In genomic region chr3:120747678-120748077, GRCm38 (mm10) we compare ENCODE assay signal across 9 mouse cellular contexts.
DNase-seq lines count a peak whose midpoint lies in the region; ATAC-seq and TF ChIP-seq lines count a peak whose summit lies in the region.
"Had no signal": no experiment of that assay in that cellular context is flagged by ENCODE, and none has a peak within 500 bp of the region (broad histone marks: within the 10 kb centered on the region; RNA-seq: fewer than 3 reads in every experiment).

No protein-coding gene starts in this region.

- no peak overlapping the region for H3K4me3 ChIP-seq in hindbrain, postnatal 0 days (ENCODE audit: low read length)
- no peak overlapping the region for H3K4me3 ChIP-seq in hindbrain, embryonic 13.5 days
- H3K4me3 ChIP-seq in thymus, adult 2 months (ENCODE audit: control insufficient read depth, insufficient read depth, low read length): no peak overlapping the region
- no peak overlapping the region for H3K4me3 ChIP-seq in stomach, postnatal 0 days (ENCODE audit: low read depth, low read length)
- H3K4me3 ChIP-seq in midbrain, embryonic 11.5 days (ENCODE audit: low read depth, low read length): no peak overlapping the region
- H3K4me3 ChIP-seq: myocyte had no signal

- no peaks in the 10 kb centered on the region for H3K4me1 ChIP-seq in hindbrain, postnatal 0 days (ENCODE audit: insufficient read depth, low read length)
- no peaks in the 10 kb centered on the region for H3K4me1 ChIP-seq in hindbrain, embryonic 13.5 days (replicated peaks)
- no peaks in the 10 kb centered on the region for H3K4me1 ChIP-seq in thymus, adult 2 months (replicated peaks; ENCODE audit: control insufficient read depth, insufficient read depth, low read length)
- H3K4me1 ChIP-seq in stomach, postnatal 0 days (replicated peaks; ENCODE audit: control insufficient read depth, insufficient read depth): no peaks in the 10 kb centered on the region
- no peaks in the 10 kb centered on the region for H3K4me1 ChIP-seq in midbrain, embryonic 11.5 days (ENCODE audit: control insufficient read depth, insufficient read depth, low read length)

- peak; percentile 54 for TF ChIP-seq CTCF in hindbrain, postnatal 0 days (IDR thresholded peaks at IDR 0.05; ENCODE audit: low read depth)
- no peak for TF ChIP-seq CTCF in thymus, adult 2 months (IDR thresholded peaks at IDR 0.05; ENCODE audit: borderline replicate concordance, control insufficient read depth, extremely low read depth, insufficient read depth, low read length, poor library complexity)
- peak; percentile 61 for TF ChIP-seq CTCF in stomach, postnatal 0 days (IDR thresholded peaks at IDR 0.05; ENCODE audit: low read depth)

- no peak overlapping the region for H3K9ac ChIP-seq in hindbrain, postnatal 0 days (replicated peaks; ENCODE audit: low read length)
- no peak overlapping the region for H3K9ac ChIP-seq in hindbrain, embryonic 13.5 days
- H3K9ac ChIP-seq in stomach, postnatal 0 days (ENCODE audit: low read length): no peak overlapping the region
- no peak overlapping the region for H3K9ac ChIP-seq in midbrain, embryonic 11.5 days (ENCODE audit: low read length)

- TF ChIP-seq EP300 in stomach, postnatal 0 days (optimal IDR thresholded peaks at IDR 0.05): no peak

- DNase-seq in hindbrain, postnatal 0 days (ENCODE audit: low spot score): no peak
- peak; percentile 3 for DNase-seq in thymus, adult 2 months
- DNase-seq in thymus, postnatal 10 days (ENCODE audit: low spot score in 2 of 2): no peak
- DNase-seq in c-Kit-positive CD71-positive TER-119-positive erythroid progenitor cells, embryonic 14.5 days (ENCODE audit: low spot score): peak; percentile 1
- peak; percentile 18 for DNase-seq in stomach, postnatal 0 days (ENCODE audit: low spot score)
- DNase-seq in layer of hippocampus, postnatal 10 days (ENCODE audit: low spot score in 2 of 2): no peak
- DNase-seq in midbrain, embryonic 11.5 days (ENCODE audit: low spot score, missing footprints): no peak

- WGBS in hindbrain, postnatal 0 days: 90% methylated on average over 4 of the region's 4 CpGs
- 87% methylated on average over 4 of the region's 4 CpGs for WGBS in hindbrain, embryonic 13.5 days
- WGBS in thymus, adult 2 months: 91% methylated on average over 4 of the region's 4 CpGs
- 92% methylated on average over 4 of the region's 4 CpGs for WGBS in stomach, postnatal 0 days
- WGBS in midbrain, embryonic 11.5 days: 89% methylated on average over 4 of the region's 4 CpGs

- H3K9me3 ChIP-seq in hindbrain, postnatal 0 days (ENCODE audit: low read length): no peaks in the 10 kb centered on the region
- H3K9me3 ChIP-seq in hindbrain, embryonic 13.5 days: no peaks in the 10 kb centered on the region
- no peaks in the 10 kb centered on the region for H3K9me3 ChIP-seq in stomach, postnatal 0 days (ENCODE audit: control insufficient read depth, low read length)
- H3K9me3 ChIP-seq in midbrain, embryonic 11.5 days (ENCODE audit: control insufficient read depth, low read length): peaks cover 2% of the 10 kb centered on the region; the same call in 1 of the 2 replicates

- no peaks in the 10 kb centered on the region for H3K27me3 ChIP-seq in hindbrain, postnatal 0 days (ENCODE audit: insufficient read depth, low read length)
- H3K27me3 ChIP-seq in hindbrain, embryonic 13.5 days: no peaks in the 10 kb centered on the region
- no peaks in the 10 kb centered on the region for H3K27me3 ChIP-seq in thymus, adult 2 months (ENCODE audit: control insufficient read depth, insufficient read depth, low read length)
- H3K27me3 ChIP-seq in stomach, postnatal 0 days (ENCODE audit: control insufficient read depth, insufficient read depth, low read length): no peaks in the 10 kb centered on the region
- no peaks in the 10 kb centered on the region for H3K27me3 ChIP-seq in midbrain, embryonic 11.5 days (ENCODE audit: control insufficient read depth, insufficient read depth, low read length)

- no peak for TF ChIP-seq POLR2A in thymus, adult 2 months (IDR thresholded peaks at IDR 0.05; ENCODE audit: control insufficient read depth, extremely low read depth, insufficient read depth, low read length, poor library complexity)

- no peak overlapping the region for H3K27ac ChIP-seq in hindbrain, postnatal 0 days
- no peak overlapping the region for H3K27ac ChIP-seq in hindbrain, embryonic 13.5 days
- no peak overlapping the region for H3K27ac ChIP-seq in thymus, adult 2 months (ENCODE audit: control insufficient read depth, insufficient read depth, low read length)
- H3K27ac ChIP-seq in stomach, postnatal 0 days (replicated peaks): no peak overlapping the region
- no peak overlapping the region for H3K27ac ChIP-seq in midbrain, embryonic 11.5 days (ENCODE audit: low read depth, low read length)

- H3K4me2 ChIP-seq in hindbrain, postnatal 0 days (ENCODE audit: low read depth, low read length): no peak overlapping the region
- H3K4me2 ChIP-seq in hindbrain, embryonic 13.5 days: no peak overlapping the region
- no peak overlapping the region for H3K4me2 ChIP-seq in stomach, postnatal 0 days (replicated peaks; ENCODE audit: low read depth)
- H3K4me2 ChIP-seq in midbrain, embryonic 11.5 days: no peak overlapping the region

- no peak for ATAC-seq in hindbrain, postnatal 0 days
- no peak for ATAC-seq in hindbrain, embryonic 13.5 days (ENCODE audit: low FRiP score)
- ATAC-seq in stomach, postnatal 0 days (ENCODE audit: low FRiP score, low TSS enrichment): no peak
- ATAC-seq in midbrain, embryonic 11.5 days (ENCODE audit: low FRiP score): no peak

- H3K36me3 ChIP-seq in hindbrain, postnatal 0 days (ENCODE audit: insufficient read depth, low read length): no peaks in the 10 kb centered on the region
- H3K36me3 ChIP-seq in hindbrain, embryonic 13.5 days: no peaks in the 10 kb centered on the region
- H3K36me3 ChIP-seq in thymus, adult 2 months (ENCODE audit: control insufficient read depth, insufficient read depth, low read length): no peaks in the 10 kb centered on the region
- H3K36me3 ChIP-seq in stomach, postnatal 0 days (ENCODE audit: control insufficient read depth, insufficient read depth, low read length): no peaks in the 10 kb centered on the region
- no peaks in the 10 kb centered on the region for H3K36me3 ChIP-seq in midbrain, embryonic 11.5 days (ENCODE audit: control insufficient read depth, insufficient read depth, low read length)

Comparison
In these comparisons a context has a peak if more than half of its experiments do, and no peak if none do; other contexts are left out.
1. DNase-seq: peak in thymus, adult 2 months (single experiment), c-Kit-positive CD71-positive TER-119-positive erythroid progenitor cells, embryonic 14.5 days (single experiment) and stomach, postnatal 0 days (single experiment); none in hindbrain, postnatal 0 days (single experiment), thymus, postnatal 10 days (0 of 2), layer of hippocampus, postnatal 10 days (0 of 2) and midbrain, embryonic 11.5 days (single experiment).